Mouse (Mus musculus): ENCODE results near the gene Nadk. TPM values are rescaled to one million over a fixed set of nuclear protein-coding genes. Genes with fewer than 3 reads are reported as not detected.

The Nadk gene
- polyA plus RNA-seq (2014; fragmentation: Illumina TruSeq; extraction: RNeasy Lipid Tissue Mini Kit (QIAGEN cat#74804); ENCODE audit: insufficient read depth, low read depth, low replicate concordance), result 65.4 TPM

DNA sequence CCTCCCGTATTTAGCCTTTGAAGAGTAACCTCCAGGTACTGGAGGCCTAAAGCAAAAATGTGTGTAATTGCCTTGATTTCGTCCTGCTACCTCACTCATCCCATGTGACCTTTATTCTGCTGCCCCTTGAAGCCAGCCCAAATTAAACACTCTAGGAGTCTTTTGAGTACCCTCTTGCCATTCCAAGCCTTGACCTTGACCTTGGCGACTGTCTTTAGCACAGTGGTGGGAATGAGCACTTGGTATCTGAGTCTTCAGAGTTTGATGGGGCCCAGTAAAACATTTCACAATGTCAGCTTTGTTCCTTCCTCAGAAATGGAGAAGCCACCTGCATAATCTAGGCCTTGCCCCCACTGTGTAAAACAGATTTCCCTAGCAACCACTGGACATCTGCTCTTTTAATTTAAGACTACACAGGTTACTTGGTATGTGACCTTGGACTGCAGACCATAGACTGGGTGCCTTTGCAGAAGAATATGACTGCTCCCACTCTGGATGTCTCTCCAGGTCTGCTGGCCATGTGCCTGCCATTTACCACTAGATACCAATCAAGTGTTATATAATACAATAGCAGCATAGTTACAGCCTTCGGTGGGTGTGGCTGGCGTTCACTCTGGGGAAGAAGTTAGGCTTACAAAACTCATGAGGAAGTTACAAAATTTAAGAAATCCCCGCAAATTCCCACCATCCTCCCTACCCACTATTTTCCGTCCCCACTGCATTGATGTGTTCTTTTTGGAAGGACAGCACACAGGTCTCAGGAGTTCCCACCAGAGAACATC lies at the start of gene Nadk:
Gene Nadk, plus strand, starts transcription at position 718 of the 782 bp plus-strand sequence.

GRCm38 (mm10) chr4:155601091-155601996 lies 39.2 kb downstream of the Nadk start, which contains the start of gene Slc35e2:
Slc35e2 (plus strand) TSS chr4:155601416.

DNA sequence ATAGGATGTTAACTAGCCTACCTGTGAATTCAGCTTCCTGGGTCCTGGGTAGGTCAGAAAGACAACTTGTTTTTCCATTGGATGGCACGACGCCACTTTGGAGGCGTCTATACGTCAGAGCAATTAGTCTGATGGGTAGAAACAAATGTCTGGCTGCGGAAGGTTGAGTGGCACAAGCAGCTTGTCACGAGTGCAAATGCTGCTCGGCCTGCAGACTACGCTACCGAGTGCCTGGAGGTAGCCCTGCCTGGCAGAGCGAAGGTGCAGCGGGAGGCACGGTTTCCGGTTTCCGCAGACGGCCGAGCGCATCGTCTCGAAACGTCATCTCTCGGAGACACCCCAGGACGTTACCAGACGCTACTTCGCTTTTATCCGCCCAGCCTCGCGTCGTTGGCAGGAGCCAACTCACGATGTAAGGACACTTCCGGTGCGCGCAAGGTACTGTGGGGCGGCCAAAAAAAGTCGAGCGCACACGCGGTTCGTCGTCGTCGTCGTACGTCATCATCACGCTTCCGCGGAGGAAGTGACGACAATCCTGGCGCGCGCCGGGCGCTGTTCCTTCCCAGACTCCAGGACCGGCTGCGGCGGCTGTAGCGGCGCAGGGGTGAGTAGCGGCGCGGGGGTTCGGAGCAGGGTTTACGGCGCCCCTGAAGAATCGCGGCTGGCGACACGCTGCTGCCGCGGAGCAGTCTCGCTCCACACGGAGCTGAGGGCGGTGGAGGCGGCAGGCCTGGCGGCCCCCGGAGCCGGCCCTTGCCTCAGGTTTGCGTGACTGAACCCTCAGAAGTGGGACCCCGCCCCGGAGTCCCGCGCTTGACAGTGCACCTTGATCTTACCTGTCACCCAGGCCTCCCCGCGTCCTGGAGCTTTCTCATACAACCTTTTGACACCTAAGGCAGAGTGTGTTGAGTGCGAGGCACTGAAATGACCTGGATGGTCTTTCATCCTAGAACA lies 62.4 kb downstream of the Nadk start, which contains the start of gene Cdk11b:
Gene Cdk11b, plus strand, starts transcription at position 517 of the 954 bp plus-strand sequence.

Other genes starting within 250 kb of the Nadk start
- 28.0 TPM for gene Prkcz, start 201.0 kb upstream of the Nadk start, polyA plus RNA-seq (2014; fragmentation: Illumina TruSeq; extraction: RNeasy Lipid Tissue Mini Kit (QIAGEN cat#74804); ENCODE audit: insufficient read depth, low read depth, low replicate concordance)
- gene Gabrd, start 164.3 kb upstream of the Nadk start, polyA plus RNA-seq (2014; fragmentation: Illumina TruSeq; extraction: RNeasy Lipid Tissue Mini Kit (QIAGEN cat#74804); ENCODE audit: insufficient read depth, low read depth, low replicate concordance), result 0.35 TPM
- 2.1 TPM for gene Cfap74, start 153.2 kb upstream of the Nadk start, polyA plus RNA-seq (2014; fragmentation: Illumina TruSeq; extraction: RNeasy Lipid Tissue Mini Kit (QIAGEN cat#74804); ENCODE audit: insufficient read depth, low read depth, low replicate concordance)
- gene Tmem52, start 93.3 kb upstream of the Nadk start, polyA plus RNA-seq (2014; fragmentation: Illumina TruSeq; extraction: RNeasy Lipid Tissue Mini Kit (QIAGEN cat#74804); ENCODE audit: insufficient read depth, low read depth, low replicate concordance), result 1.1 TPM
- 229 TPM for gene Gnb1, start 71.0 kb upstream of the Nadk start, polyA plus RNA-seq (2014; fragmentation: Illumina TruSeq; extraction: RNeasy Lipid Tissue Mini Kit (QIAGEN cat#74804); ENCODE audit: insufficient read depth, low read depth, low replicate concordance)
- gene Slc35e2, start 39.0 kb downstream of the Nadk start, polyA plus RNA-seq (2014; fragmentation: Illumina TruSeq; extraction: RNeasy Lipid Tissue Mini Kit (QIAGEN cat#74804); ENCODE audit: insufficient read depth, low read depth, low replicate concordance), result 2.7 TPM
- gene Cdk11b, start 62.5 kb downstream of the Nadk start, polyA plus RNA-seq (2014; fragmentation: Illumina TruSeq; extraction: RNeasy Lipid Tissue Mini Kit (QIAGEN cat#74804); ENCODE audit: insufficient read depth, low read depth, low replicate concordance), result 47.0 TPM
- gene Gm10563, start 83.0 kb downstream of the Nadk start, polyA plus RNA-seq (2014; fragmentation: Illumina TruSeq; extraction: RNeasy Lipid Tissue Mini Kit (QIAGEN cat#74804); ENCODE audit: insufficient read depth, low read depth, low replicate concordance), result not detected
- gene Mmp23, start 91.0 kb downstream of the Nadk start, polyA plus RNA-seq (2014; fragmentation: Illumina TruSeq; extraction: RNeasy Lipid Tissue Mini Kit (QIAGEN cat#74804); ENCODE audit: insufficient read depth, low read depth, low replicate concordance), result 18.4 TPM
- 23.8 TPM for gene Mib2, start 106.8 kb downstream of the Nadk start, polyA plus RNA-seq (2014; fragmentation: Illumina TruSeq; extraction: RNeasy Lipid Tissue Mini Kit (QIAGEN cat#74804); ENCODE audit: insufficient read depth, low read depth, low replicate concordance)
- gene Fndc10, start 132.0 kb downstream of the Nadk start, polyA plus RNA-seq (2014; fragmentation: Illumina TruSeq; extraction: RNeasy Lipid Tissue Mini Kit (QIAGEN cat#74804); ENCODE audit: insufficient read depth, low read depth, low replicate concordance), result 2.8 TPM
- gene Ssu72, start 142.4 kb downstream of the Nadk start, polyA plus RNA-seq (2014; fragmentation: Illumina TruSeq; extraction: RNeasy Lipid Tissue Mini Kit (QIAGEN cat#74804); ENCODE audit: insufficient read depth, low read depth, low replicate concordance), result 76.0 TPM
- 0.40 TPM for gene Tmem240, start 172.4 kb downstream of the Nadk start, polyA plus RNA-seq (2014; fragmentation: Illumina TruSeq; extraction: RNeasy Lipid Tissue Mini Kit (QIAGEN cat#74804); ENCODE audit: insufficient read depth, low read depth, low replicate concordance)
- 17.7 TPM for gene Atad3a, start 198.7 kb downstream of the Nadk start, polyA plus RNA-seq (2014; fragmentation: Illumina TruSeq; extraction: RNeasy Lipid Tissue Mini Kit (QIAGEN cat#74804); ENCODE audit: insufficient read depth, low read depth, low replicate concordance)
- 3.0 TPM for gene Vwa1, start 212.3 kb downstream of the Nadk start, polyA plus RNA-seq (2014; fragmentation: Illumina TruSeq; extraction: RNeasy Lipid Tissue Mini Kit (QIAGEN cat#74804); ENCODE audit: insufficient read depth, low read depth, low replicate concordance)
- gene Tmem88b, start 223.5 kb downstream of the Nadk start, polyA plus RNA-seq (2014; fragmentation: Illumina TruSeq; extraction: RNeasy Lipid Tissue Mini Kit (QIAGEN cat#74804); ENCODE audit: insufficient read depth, low read depth, low replicate concordance), result 0.29 TPM
- gene Ankrd65, start 228.1 kb downstream of the Nadk start, polyA plus RNA-seq (2014; fragmentation: Illumina TruSeq; extraction: RNeasy Lipid Tissue Mini Kit (QIAGEN cat#74804); ENCODE audit: insufficient read depth, low read depth, low replicate concordance), result 3.2 TPM
- gene Mrpl20, start 240.5 kb downstream of the Nadk start, polyA plus RNA-seq (2014; fragmentation: Illumina TruSeq; extraction: RNeasy Lipid Tissue Mini Kit (QIAGEN cat#74804); ENCODE audit: insufficient read depth, low read depth, low replicate concordance), result 112 TPM